Mouse (Mus musculus) hindbrain, embryonic 13.5 days (tissue): Measurements from ENCODE around the gene F12. TPM values are rescaled to one million over a fixed set of nuclear protein-coding genes. Genes with fewer than 3 reads are reported as not detected.

Source experiments
- ATAC-seq: fragments of 200-750 bp; cut with Nextera tagmentation; 2 replicates; pipeline ENCODE4 v1.8.0; 2017; ENCODE audit warnings: moderate TSS enrichment; ENCODE audit not compliant: low FRiP score
- H3K27ac ChIP-seq: fragments of 300-500 bp; sonication (generic); 2 replicates; pipeline ENCODE4 v1.5.1; 2015; ENCODE audit warnings: inconsistent platforms, mild to moderate bottlenecking, moderate library complexity
- H3K27me3 ChIP-seq: fragments of 300-500 bp; sonication (generic); 2 replicates; pipeline ENCODE4 v1.6.1; 2015; ENCODE audit warnings: mild to moderate bottlenecking, inconsistent platforms
- H3K36me3 ChIP-seq: fragments of 300-500 bp; sonication (generic); 2 replicates; pipeline ENCODE4 v1.6.1; 2015; ENCODE audit warnings: mild to moderate bottlenecking, inconsistent platforms
- H3K4me1 ChIP-seq: fragments of 300-500 bp; sonication (generic); replicated peaks from 2 replicates; pipeline ENCODE4 v1.6.1; 2015; ENCODE audit warnings: inconsistent platforms
- H3K4me2 ChIP-seq: fragments of 300-500 bp; sonication (generic); 2 replicates; pipeline ENCODE4 v1.6.1; 2015; ENCODE audit warnings: inconsistent platforms, mild to moderate bottlenecking, moderate library complexity
- H3K4me3 ChIP-seq: fragments of 300-500 bp; sonication (generic); 2 replicates; pipeline ENCODE4 v1.5.1; 2015; ENCODE audit warnings: mild to moderate bottlenecking, inconsistent platforms
- H3K9ac ChIP-seq: fragments of 300-500 bp; sonication (generic); 2 replicates; pipeline ENCODE4 v1.6.1; 2015; ENCODE audit warnings: mild to moderate bottlenecking, inconsistent platforms
- H3K9me3 ChIP-seq: fragments of 300-500 bp; sonication (generic); 2 replicates; pipeline ENCODE4 v1.6.1; 2016; ENCODE audit warnings: inconsistent platforms
- WGBS: fragments of 180-500 bp; shearing (Covaris S2); methylation state at CpG from one replicate; pipeline ENCODE4 v1.1.7; 2015; 5-methylcytosine and 5-hydroxymethylcytosine counted together
- polyA plus RNA-seq: library from polyadenylated mRNA; unstranded; fragments of >200 nt; fragmentation: Nextera tagmentation; extraction: Ambion mirVana; gene quantifications from 2 replicates; pipeline ENCODE4 v1.2.1, GENCODE M21; 2015

F12 gene
- not detected in 2 replicates for polyA plus RNA-seq

- Histone ChIP-seq H3K9me3 (no peaks in the 10 kb centered on the region), H3K27ac (no peak within 1 kb of the TSS), H3K4me3 (no peak within 1 kb of the TSS), H3K36me3 (no peaks in the 10 kb centered on the region), H3K9ac (no peak within 1 kb of the TSS), H3K4me1 (peaks cover under 1% of the 10 kb centered on the region), H3K4me2 (no peak within 1 kb of the TSS), H3K27me3 (peaks cover 23% of the 10 kb centered on the region)
- ATAC-seq = no peak
- WGBS = 91% methylated on average over 10 of the region's 10 CpGs
Observed at GRCm38 (mm10) chr13:55426613-55427012, at the start of gene F12. TSS of gene F12 (minus strand) at chr13:55426793.

GRCm38 (mm10) chr13:55476256-55476655, 49.7 kb upstream of the F12 start:
- H3K27me3 ChIP-seq = no peaks in the 10 kb centered on the region
- H3K4me1 ChIP-seq = peaks cover 62% of the 10 kb centered on the region
- H3K4me2 ChIP-seq = no peak overlapping the region
- peaks cover 78% of the 10 kb centered on the region for H3K36me3 ChIP-seq
- peak overlapping the region; percentile 73 for H3K27ac ChIP-seq
- 91% methylated on average over 8 of the region's 8 CpGs for WGBS
- ATAC-seq = no peak
- peak overlapping the region; percentile 39; the same call in 1 of the 2 replicates for H3K9ac ChIP-seq
- H3K9me3 ChIP-seq = no peaks in the 10 kb centered on the region
- no peak overlapping the region for H3K4me3 ChIP-seq

- H3K4me2 ChIP-seq = no peak overlapping the region
- peak overlapping the region; percentile 9; the same call in 1 of the 2 replicates for H3K9ac ChIP-seq
- no peaks in the 10 kb centered on the region for H3K27me3 ChIP-seq
- H3K4me3 ChIP-seq = no peak overlapping the region
- peak overlapping the region; percentile 73 for H3K27ac ChIP-seq
- peaks cover 73% of the 10 kb centered on the region for H3K36me3 ChIP-seq
- WGBS = 84% methylated on average over 5 of the region's 5 CpGs
- no peaks in the 10 kb centered on the region for H3K9me3 ChIP-seq
- ATAC-seq = no peak
- peaks cover 67% of the 10 kb centered on the region for H3K4me1 ChIP-seq
Observed at GRCm38 (mm10) chr13:55475750-55476149, 49.2 kb upstream of the F12 start.

- peak overlapping the region; percentile 9 for H3K9ac ChIP-seq
- peaks cover 62% of the 10 kb centered on the region for H3K36me3 ChIP-seq
Observed at GRCm38 (mm10) chr13:55474621-55475069, 48.1 kb upstream of the F12 start.

GRCm38 (mm10) chr13:55473961-55474360, 47.4 kb upstream of the F12 start:
- 59% methylated on average over 11 of the region's 11 CpGs for WGBS
- Histone ChIP-seq H3K9me3 (no peaks in the 10 kb centered on the region), H3K4me2 (0 out of 2 replicates have a peak overlapping the region, but pooled peaks have one; percentile 2), H3K27ac (peak overlapping the region; percentile 73), H3K4me3 (0 out of 2 replicates have a peak overlapping the region, but pooled peaks have one; percentile 4), H3K9ac (peak overlapping the region; percentile 5; the same call in 1 of the 2 replicates), H3K36me3 (peaks cover 55% of the 10 kb centered on the region), H3K4me1 (peaks cover 84% of the 10 kb centered on the region), H3K27me3 (no peaks in the 10 kb centered on the region)
- ATAC-seq = no peak

More at GRCm38 (mm10) chr13:55474621-55475069, 48.1 kb upstream of the F12 start:
- no peak overlapping the region for H3K4me3 ChIP-seq
- H3K4me2 ChIP-seq = peak overlapping the region; percentile 10; the same call in 1 of the 2 replicates
- H3K27me3 ChIP-seq = no peaks in the 10 kb centered on the region
- WGBS = 17% methylated on average over 5 of the region's 5 CpGs
- H3K27ac ChIP-seq = peak overlapping the region; percentile 73
- peaks cover 78% of the 10 kb centered on the region for H3K4me1 ChIP-seq
- ATAC-seq = no peak
- H3K9me3 ChIP-seq = no peaks in the 10 kb centered on the region

GRCm38 (mm10) chr13:55473076-55473831, 46.7 kb upstream of the F12 start:
- WGBS = 15% methylated on average over 18 of the region's 18 CpGs

GRCm38 (mm10) chr13:55472132-55473022, 45.8 kb upstream of the F12 start:
- ATAC-seq = peak; percentile 44
- Histone ChIP-seq H3K9ac (peak overlapping the region; percentile 90), H3K27ac (peak overlapping the region; percentile 95), H3K9me3 (no peaks in the 10 kb centered on the region), H3K4me2 (peak overlapping the region; percentile 95), H3K27me3 (0 out of 2 replicates have a peak, but pooled peaks cover 6% of the 10 kb centered on the region), H3K4me1 (peaks cover 93% of the 10 kb centered on the region), H3K4me3 (peak overlapping the region; percentile 51), H3K36me3 (peaks cover 40% of the 10 kb centered on the region)
- under 1% methylated on average over 98 of the region's 103 CpGs for WGBS

More at GRCm38 (mm10) chr13:55473076-55473831, 46.7 kb upstream of the F12 start:
- Histone ChIP-seq H3K36me3 (peaks cover 49% of the 10 kb centered on the region), H3K27ac (peak overlapping the region; percentile 95), H3K4me3 (peak overlapping the region; percentile 51), H3K9ac (peak overlapping the region; percentile 90), H3K27me3 (0 out of 2 replicates have a peak, but pooled peaks cover 3% of the 10 kb centered on the region), H3K9me3 (no peaks in the 10 kb centered on the region), H3K4me2 (peak overlapping the region; percentile 95), H3K4me1 (peaks cover 88% of the 10 kb centered on the region)
- no peak for ATAC-seq

GRCm38 (mm10) chr13:55471819-55472131, 45.2 kb upstream of the F12 start:
- Histone ChIP-seq H3K27ac (peak overlapping the region; percentile 95), H3K9me3 (no peaks in the 10 kb centered on the region), H3K9ac (peak overlapping the region; percentile 90), H3K4me3 (peak overlapping the region; percentile 51), H3K4me1 (peaks cover 99% of the 10 kb centered on the region), H3K4me2 (peak overlapping the region; percentile 95), H3K27me3 (peaks cover 10% of the 10 kb centered on the region; the same call in 1 of the 2 replicates), H3K36me3 (peaks cover 34% of the 10 kb centered on the region)
- WGBS = under 1% methylated on average over 30 of the region's 31 CpGs
- ATAC-seq = peak; percentile 30

GRCm38 (mm10) chr13:55471156-55471818, 44.7 kb upstream of the F12 start:
- peak; percentile 58 for ATAC-seq
- H3K9me3 ChIP-seq = no peaks in the 10 kb centered on the region
- peaks cover 29% of the 10 kb centered on the region for H3K36me3 ChIP-seq
- peaks cover 100% of the 10 kb centered on the region for H3K4me1 ChIP-seq
- H3K4me2 ChIP-seq = peak overlapping the region; percentile 95
- under 1% methylated on average over 54 of the region's 54 CpGs for WGBS
- H3K9ac ChIP-seq = peak overlapping the region; percentile 90
- H3K4me3 ChIP-seq = peak overlapping the region; percentile 51
- H3K27ac ChIP-seq = peak overlapping the region; percentile 95
- H3K27me3 ChIP-seq = peaks cover 11% of the 10 kb centered on the region; the same call in 1 of the 2 replicates

GRCm38 (mm10) chr13:55470372-55470771, 43.8 kb upstream of the F12 start:
- peak overlapping the region; percentile 90 for H3K9ac ChIP-seq
- H3K4me1 ChIP-seq = peaks cover 100% of the 10 kb centered on the region
- 28% methylated on average over 9 of the region's 9 CpGs for WGBS
- peaks cover 11% of the 10 kb centered on the region; the same call in 1 of the 2 replicates for H3K27me3 ChIP-seq
- H3K27ac ChIP-seq = peak overlapping the region; percentile 95
- no peak overlapping the region for H3K4me3 ChIP-seq
- ATAC-seq = peak; percentile 11; the same call in 1 of the 2 replicates
- no peaks in the 10 kb centered on the region for H3K9me3 ChIP-seq
- H3K36me3 ChIP-seq = peaks cover 20% of the 10 kb centered on the region
- peak overlapping the region; percentile 95 for H3K4me2 ChIP-seq

- H3K9ac ChIP-seq = peak overlapping the region; percentile 46
- H3K4me2 ChIP-seq = no peak overlapping the region
- peaks cover 95% of the 10 kb centered on the region for H3K4me1 ChIP-seq
- H3K4me3 ChIP-seq = no peak overlapping the region
- no peaks in the 10 kb centered on the region for H3K9me3 ChIP-seq
- no peak for ATAC-seq
- peak overlapping the region; percentile 95; the same call in 1 of the 2 replicates for H3K27ac ChIP-seq
- peaks cover 7% of the 10 kb centered on the region for H3K36me3 ChIP-seq
- peaks cover 11% of the 10 kb centered on the region; the same call in 1 of the 2 replicates for H3K27me3 ChIP-seq
- 40% methylated on average over 13 of the region's 13 CpGs for WGBS
Observed at GRCm38 (mm10) chr13:55468851-55469560, 42.4 kb upstream of the F12 start.
